Mouse (Mus musculus) embryonic facial prominence, embryonic 10.5 days (tissue): ENCODE data around the gene 2310002L09Rik. TPM values are rescaled to one million over a fixed set of nuclear protein-coding genes. Genes with fewer than 3 reads are reported as not detected.
A peak's percentile ranks its signal among the peaks of the same experiment; 100 is the strongest.
"Not testable (repeated sequence)": the region's sequence is repeated elsewhere in the genome, so short reads cannot be mapped to it uniquely, and the experiment has no call there.

ENCODE experiments used
- DNase-seq: peaks from one replicate; pipeline ENCODE4 v3.0.0-alpha.2; 2017; ENCODE audit warnings: low spot score
- H3K27ac ChIP-seq: fragments of 300-500 bp; sonication (generic); replicated peaks from 2 replicates; pipeline ENCODE4 v1.5.1; 2016; ENCODE audit warnings: mild to moderate bottlenecking
- H3K27me3 ChIP-seq: fragments of 300-500 bp; sonication (generic); replicated peaks from 2 replicates; pipeline ENCODE4 v1.6.1; 2016; ENCODE audit warnings: low read depth, mild to moderate bottlenecking; ENCODE audit not compliant: poor library complexity, severe bottlenecking
- H3K36me3 ChIP-seq: fragments of 300-500 bp; sonication (generic); replicated peaks from 2 replicates; pipeline ENCODE4 v1.6.1; 2016; ENCODE audit warnings: mild to moderate bottlenecking, moderate library complexity
- H3K4me1 ChIP-seq: fragments of 300-500 bp; sonication (generic); 2 replicates; pipeline ENCODE4 v1.6.1; 2016
- H3K4me3 ChIP-seq: fragments of 300-500 bp; sonication (generic); 2 replicates; pipeline ENCODE4 v1.5.1; 2016; ENCODE audit warnings: mild to moderate bottlenecking, moderate library complexity
- H3K9me3 ChIP-seq: fragments of 300-500 bp; sonication (generic); 2 replicates; pipeline ENCODE4 v1.6.1; 2016; ENCODE audit warnings: mild to moderate bottlenecking
- WGBS: fragments of 180-500 bp; shearing (Covaris S2); methylation state at CpG from one replicate; pipeline ENCODE4 v1.1.7; 2016; 5-methylcytosine and 5-hydroxymethylcytosine counted together
- polyA plus RNA-seq: library from polyadenylated mRNA; unstranded; fragments of >200 nt; fragmentation: Nextera tagmentation; extraction: Ambion mirVana; gene quantifications from 2 replicates; pipeline ENCODE4 v1.2.1, GENCODE M21; 2016

2310002L09Rik gene
- polyA plus RNA-seq = not detected in 2 replicates

GRCm38 (mm10) chr4:73950375-73950896 is at the start of gene 2310002L09Rik:
TSS of gene 2310002L09Rik (minus strand) at chr4:73950846.
- Histone ChIP-seq H3K27me3 (no peaks in the 10 kb centered on the region), H3K9me3 (no peaks in the 10 kb centered on the region), H3K4me1 (no peaks in the 10 kb centered on the region), H3K4me3 (no peak within 1 kb of the TSS), H3K36me3 (no peaks in the 10 kb centered on the region), H3K27ac (no peak within 1 kb of the TSS)
- WGBS = 66% methylated on average over 8 of the region's 8 CpGs
- peak; percentile 10 for DNase-seq

GRCm38 (mm10) chr4:73980454-73980853 is 29.8 kb upstream of the 2310002L09Rik start:
- no peak for DNase-seq
- Histone ChIP-seq H3K27ac (no peak overlapping the region), H3K4me3 (no peak overlapping the region), H3K36me3 (no peaks in the 10 kb centered on the region), H3K27me3 (no peaks in the 10 kb centered on the region), H3K4me1 (no peaks in the 10 kb centered on the region), H3K9me3 (no peaks in the 10 kb centered on the region)
- 91% methylated on average over 3 of the region's 3 CpGs for WGBS

- 87% methylated on average over 6 of the region's 6 CpGs for WGBS
- not testable (repeated sequence) for H3K27me3 ChIP-seq, H3K27ac ChIP-seq, H3K9me3 ChIP-seq, H3K4me1 ChIP-seq, H3K36me3 ChIP-seq, DNase-seq, H3K4me3 ChIP-seq
These were observed 30.0 kb downstream of the 2310002L09Rik start, which contains the start of gene Gm11756 for GRCm38 (mm10) chr4:73920660-73921059. TSS of gene Gm11756 (minus strand) at chr4:73920760.

GRCm38 (mm10) chr4:73905853-73906252 is 44.8 kb downstream of the 2310002L09Rik start, which contains the start of gene Gm13871:
TSS of gene Gm13871 (minus strand) at chr4:73905953.
- H3K4me1 ChIP-seq, H3K36me3 ChIP-seq, H3K27me3 ChIP-seq, H3K27ac ChIP-seq, H3K9me3 ChIP-seq, DNase-seq, H3K4me3 ChIP-seq: not testable (repeated sequence)
- no CpG with 5 or more reads among the region's 4 CpGs for WGBS

GRCm38 (mm10) chr4:73891012-73891411 is 59.6 kb downstream of the 2310002L09Rik start, which contains the start of gene Gm11757:
TSS of gene Gm11757 (minus strand) at chr4:73891112.
- H3K4me3 ChIP-seq, H3K4me1 ChIP-seq, H3K36me3 ChIP-seq, DNase-seq, H3K27ac ChIP-seq, H3K27me3 ChIP-seq, H3K9me3 ChIP-seq: not testable (repeated sequence)
- WGBS = no CpG with 5 or more reads among the region's 4 CpGs

Other genes starting within 250 kb of the 2310002L09Rik start
- gene Rasef, start 159.9 kb downstream of the 2310002L09Rik start, polyA plus RNA-seq = 3.2 and 3.9 TPM in 2 replicates
- gene Gm11758, start 74.6 kb downstream of the 2310002L09Rik start, polyA plus RNA-seq = not detected in 2 replicates
- not detected in 2 replicates for gene Gm11757, start 59.7 kb downstream of the 2310002L09Rik start, polyA plus RNA-seq
- gene Gm13871, start 44.9 kb downstream of the 2310002L09Rik start, polyA plus RNA-seq = not detected in 2 replicates
- 0.11 TPM in 1 of 2 replicates, not detected in the other for gene Gm11756, start 30.1 kb downstream of the 2310002L09Rik start, polyA plus RNA-seq
- 2.2 and 3.4 TPM in 2 replicates for gene Frmd3, start 62.6 kb upstream of the 2310002L09Rik start, polyA plus RNA-seq